Mouse (Mus musculus): ENCODE measurements at regions not wholly inside any gene's neighbourhood (a gene's known extent, or its start where the extent isn't known, plus 50 kb on each side); places are given as distances from the start of the nearest gene placed in this dataset.

GRCm38 (mm10) chr5:126034846-126035245 is 503.3 kb downstream of the Tmem132b start:
- no peak for DNase-seq

- DNase-seq = no peak
These were observed 505.1 kb downstream of the Tmem132b start for GRCm38 (mm10) chr5:126036686-126037085.

GRCm38 (mm10) chr5:126045761-126046160 is 514.2 kb downstream of the Tmem132b start:
- no peak for DNase-seq

- no peak for DNase-seq
These were observed 532.1 kb downstream of the Tmem132b start for GRCm38 (mm10) chr5:126063644-126064043.

- no peak for DNase-seq
These were observed 547.8 kb downstream of the Tmem132b start for GRCm38 (mm10) chr5:126079281-126079838.

GRCm38 (mm10) chr5:126088251-126088914 is 556.8 kb downstream of the Tmem132b start:
- no peak for DNase-seq

GRCm38 (mm10) chr5:126093196-126093595 is 561.6 kb downstream of the Tmem132b start:
- DNase-seq = no peak

GRCm38 (mm10) chr5:126096616-126097261 is 565.2 kb downstream of the Tmem132b start:
- no peak for DNase-seq

- DNase-seq = no peak
These were observed 565.7 kb downstream of the Tmem132b start for GRCm38 (mm10) chr5:126097262-126097628.

GRCm38 (mm10) chr5:126098433-126098832 is 566.9 kb downstream of the Tmem132b start:
- DNase-seq = no peak

GRCm38 (mm10) chr5:126099931-126100330 is 568.4 kb downstream of the Tmem132b start:
- DNase-seq = no peak

- no peak for DNase-seq
These were observed 572.9 kb downstream of the Tmem132b start for GRCm38 (mm10) chr5:126104464-126104863.

GRCm38 (mm10) chr5:126104883-126105282 is 573.3 kb downstream of the Tmem132b start:
- DNase-seq = no peak

GRCm38 (mm10) chr5:126105446-126105845 is 573.9 kb downstream of the Tmem132b start:
- no peak for DNase-seq

GRCm38 (mm10) chr5:126107020-126107419 is 575.4 kb downstream of the Tmem132b start:
- no peak for DNase-seq

- DNase-seq = no peak
These were observed 577.3 kb downstream of the Tmem132b start for GRCm38 (mm10) chr5:126108837-126109236.

GRCm38 (mm10) chr5:126117291-126117690 is 585.7 kb downstream of the Tmem132b start:
- no peak for DNase-seq

- DNase-seq = no peak
These were observed 586.4 kb downstream of the Tmem132b start for GRCm38 (mm10) chr5:126117906-126118521.

- DNase-seq = no peak
These were observed 587.2 kb downstream of the Tmem132b start for GRCm38 (mm10) chr5:126118731-126119130.

- DNase-seq = no peak
These were observed 591.6 kb downstream of the Tmem132b start for GRCm38 (mm10) chr5:126123216-126123615.

- no peak for DNase-seq
These were observed 595.9 kb downstream of the Tmem132b start for GRCm38 (mm10) chr5:126127486-126127885.

GRCm38 (mm10) chr5:126148908-126149307 is 617.3 kb downstream of the Tmem132b start:
- DNase-seq = no peak

- DNase-seq = no peak
These were observed 623.8 kb downstream of the Tmem132b start for GRCm38 (mm10) chr5:126155216-126155880.

Measured in cerebellum, adult 11 months (tissue).